Mouse (Mus musculus): ENCODE data around the gene Rpain.
A peak's percentile ranks its signal among the peaks of the same experiment; 100 is the strongest.

Rpain gene

GRCm38 (mm10) chr11:70969821-70970559, at the start of gene Rpain, which contains the start of gene Nup88:
Rpain (plus strand) TSS chr11:70970213.
Nup88 (minus strand) TSS chr11:70969973.
- DNase-seq (ENCODE audit: low read depth, low spot score), result peak; percentile 97

DNA sequence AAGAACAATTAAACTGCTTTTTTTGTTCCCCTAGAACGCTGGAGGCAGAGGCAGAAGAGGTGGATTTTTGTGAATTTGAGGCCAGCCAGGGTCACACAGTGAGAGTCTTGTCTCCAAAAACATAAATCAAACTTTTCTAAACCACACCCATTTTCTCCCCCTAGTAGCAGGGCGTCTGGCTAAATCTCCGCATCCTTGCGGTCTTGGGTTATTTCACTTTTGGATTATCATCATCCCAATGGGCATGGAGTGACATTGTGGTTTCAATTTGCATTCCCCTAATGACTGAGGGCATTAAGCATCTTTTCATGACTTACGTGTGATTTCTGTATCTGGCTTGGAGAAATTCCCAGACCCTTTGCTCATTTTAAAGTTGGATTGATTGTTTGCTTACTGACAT, 38.6 kb upstream of the Rpain start:
- DNase-seq (ENCODE audit: low read depth, low spot score), result no peak

DNA sequence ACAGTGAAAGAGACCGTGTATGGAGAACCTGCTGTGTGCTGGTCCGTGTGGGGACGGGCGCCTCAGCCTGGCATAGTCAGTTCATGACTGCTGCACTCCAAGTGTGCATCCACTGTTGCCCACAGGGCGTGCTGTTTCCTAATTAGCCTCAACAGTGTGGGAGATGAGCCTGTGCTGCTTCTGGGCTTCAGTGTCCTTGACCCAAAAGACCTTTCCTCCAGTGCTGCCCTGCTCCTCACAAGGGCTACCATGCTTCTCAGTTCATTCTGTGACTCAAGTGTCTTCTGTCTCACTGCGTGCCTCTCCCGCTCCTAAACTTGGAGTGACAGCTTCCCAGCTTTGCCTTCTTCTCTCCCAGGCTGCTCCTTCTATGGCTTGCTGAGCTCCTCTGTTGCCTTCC, 34.7 kb upstream of the Rpain start:
- no peak for DNase-seq (ENCODE audit: low read depth, low spot score)

- no peak for DNase-seq (ENCODE audit: low read depth, low spot score)
These were observed 27.4 kb upstream of the Rpain start for GRCm38 (mm10) chr11:70942596-70942995.

DNA sequence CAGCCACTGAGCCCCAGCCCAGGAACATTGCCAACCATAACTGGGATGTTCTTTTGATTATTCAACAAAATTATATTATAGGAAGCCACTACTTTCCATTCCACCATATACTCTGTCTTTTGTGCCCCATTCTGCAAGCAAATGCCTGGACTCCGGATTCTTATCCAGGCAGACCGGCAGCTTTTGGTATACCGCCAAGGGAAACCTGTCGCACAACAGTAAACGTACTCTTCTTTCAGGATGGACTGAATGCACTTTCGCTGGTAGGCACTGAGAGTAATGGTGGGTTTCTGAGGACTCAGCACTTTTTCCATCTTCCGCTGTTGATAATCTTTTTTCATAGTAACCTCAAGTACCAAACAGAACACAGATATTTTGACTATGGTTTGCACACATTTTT, 26.4 kb upstream of the Rpain start:
- DNase-seq (ENCODE audit: low read depth, low spot score), result no peak

DNA sequence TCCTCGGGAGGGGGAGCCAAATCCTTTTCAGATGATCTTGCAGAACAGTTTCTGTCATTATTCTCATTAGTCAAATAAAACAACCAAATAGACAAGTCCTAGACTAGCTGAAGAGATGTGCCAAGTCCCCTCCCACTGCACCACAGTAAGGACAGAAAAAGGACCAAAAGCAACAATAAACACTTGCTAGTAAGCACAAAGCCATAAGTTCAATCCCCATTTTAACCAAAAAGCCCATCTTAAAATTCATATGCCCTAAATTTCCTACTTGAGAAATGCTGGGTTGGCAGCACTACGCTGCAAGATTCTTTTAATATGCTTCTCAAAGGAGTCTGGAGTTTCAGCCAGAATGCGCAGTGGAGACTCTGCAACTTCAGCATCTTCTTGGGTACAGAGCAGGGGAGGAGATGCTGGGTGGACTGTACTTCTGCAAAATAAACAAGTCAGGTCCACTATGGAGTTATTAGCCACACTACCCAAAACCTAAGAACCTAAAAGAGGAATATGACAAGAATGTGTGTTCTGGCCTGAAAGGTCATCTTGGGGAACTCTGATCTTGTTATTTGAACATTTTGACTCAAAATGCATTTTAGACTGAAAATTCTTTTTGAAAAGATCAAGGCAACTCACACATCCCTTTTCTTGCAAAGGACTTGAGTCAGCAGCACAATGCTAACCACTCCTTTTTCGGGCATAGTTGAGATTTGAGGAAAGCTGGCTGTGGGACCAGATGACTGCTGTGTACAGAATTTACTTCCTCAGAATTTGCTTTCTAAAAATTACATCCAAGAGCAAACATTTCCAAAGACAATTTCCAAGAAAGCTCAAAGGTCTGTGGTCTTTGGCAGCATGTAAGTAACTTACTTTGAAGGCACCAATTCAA, 24.8 kb upstream of the Rpain start:
- no peak for DNase-seq (ENCODE audit: low read depth, low spot score)

- no peak for DNase-seq (ENCODE audit: low read depth, low spot score)
These were observed 15.3 kb upstream of the Rpain start for GRCm38 (mm10) chr11:70954711-70955110.

DNA sequence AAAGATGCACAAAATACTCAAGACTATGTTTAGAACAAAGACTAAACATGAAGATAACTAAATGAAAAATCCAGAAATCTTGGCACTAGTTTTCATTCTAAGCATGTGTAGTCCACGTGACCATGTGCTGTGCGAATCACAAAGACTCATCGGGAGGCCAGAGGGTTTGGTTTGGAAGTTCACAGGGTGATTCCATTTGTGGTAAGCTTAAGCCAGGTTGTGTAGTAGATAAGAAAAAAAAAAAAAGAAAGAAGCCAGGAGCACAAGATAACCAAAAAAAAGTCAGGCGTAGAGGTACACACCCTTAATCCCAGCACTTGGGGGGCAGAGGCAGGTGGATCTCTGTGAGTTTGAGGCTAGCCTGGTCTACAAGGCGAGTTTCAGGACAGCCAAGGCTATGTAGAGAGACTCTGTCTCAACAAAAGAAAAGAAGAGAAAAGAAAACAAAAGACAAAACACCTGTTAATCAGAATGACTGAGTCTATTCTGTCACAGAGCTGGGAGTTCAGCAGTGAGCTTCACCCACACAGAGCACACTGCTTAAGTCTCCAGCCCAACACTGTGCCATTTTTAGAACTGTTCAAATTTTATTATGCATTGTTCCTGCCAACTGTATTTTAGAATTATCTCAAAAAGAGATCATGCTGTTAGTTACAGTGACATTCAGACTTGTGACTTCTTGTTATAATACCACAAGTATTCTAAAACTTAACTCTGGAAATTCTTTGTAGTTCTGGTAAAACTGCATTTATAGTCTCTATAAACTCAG, 9.0 kb upstream of the Rpain start:
- no peak for DNase-seq (ENCODE audit: low read depth, low spot score)

DNA sequence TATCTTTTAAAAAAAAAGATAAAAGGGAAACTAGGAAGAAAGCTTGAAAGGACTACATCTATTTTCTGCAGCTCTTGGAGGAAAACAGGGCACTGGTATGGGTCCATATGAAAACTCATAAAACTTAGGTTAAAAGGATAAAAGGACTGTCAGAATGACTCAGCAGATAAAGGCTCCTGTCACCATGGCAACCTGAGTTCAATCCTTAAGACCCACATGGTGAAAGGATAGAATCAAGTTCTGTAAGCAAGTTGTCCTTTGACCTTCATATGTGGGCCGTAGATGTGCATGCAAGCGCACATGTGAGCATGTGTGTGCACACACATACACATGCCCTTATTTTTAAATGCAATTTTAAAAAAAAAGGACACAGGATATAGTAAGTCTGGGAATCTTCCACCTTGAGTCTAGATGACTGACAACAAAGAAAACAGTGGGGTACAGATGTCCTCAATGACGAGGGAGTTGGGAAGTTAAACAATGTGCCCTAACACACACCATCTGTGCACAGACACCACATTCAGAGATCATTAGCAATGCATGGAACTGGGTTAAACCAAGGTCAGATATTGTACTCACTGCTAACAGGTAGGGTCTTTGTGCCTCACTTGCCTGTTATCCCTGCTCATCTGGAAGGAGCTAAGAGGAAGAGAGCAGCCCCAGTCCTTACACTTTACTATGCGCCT, 5.6 kb upstream of the Rpain start:
- no peak for DNase-seq (ENCODE audit: low read depth, low spot score)

DNA sequence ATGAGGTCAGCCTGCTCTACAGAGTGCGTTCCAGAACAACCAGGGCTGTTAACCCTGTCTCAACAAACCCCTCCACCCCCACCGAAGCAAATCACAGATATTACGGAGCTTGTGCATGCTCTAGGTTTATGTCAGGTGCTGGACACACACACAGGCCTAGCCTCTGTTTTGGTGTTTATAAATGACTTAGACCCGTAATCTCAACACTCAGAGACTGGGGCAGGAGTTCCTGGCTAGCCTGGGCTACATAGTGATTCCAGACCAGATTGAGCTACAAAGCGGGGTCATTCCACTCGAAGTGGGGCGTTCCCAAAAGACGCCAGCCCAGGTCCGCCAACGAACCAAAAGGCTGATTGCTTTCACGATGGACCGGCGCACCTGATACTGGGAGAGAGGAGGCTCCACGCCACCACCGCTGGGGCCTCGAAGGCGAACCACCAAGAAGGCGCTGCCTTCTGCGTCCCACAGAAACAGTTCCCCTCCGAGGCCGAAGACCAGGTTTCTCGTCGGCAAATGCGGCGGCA, 680 bp upstream of the Rpain start:
- no peak for DNase-seq (ENCODE audit: low read depth, low spot score)

DNA sequence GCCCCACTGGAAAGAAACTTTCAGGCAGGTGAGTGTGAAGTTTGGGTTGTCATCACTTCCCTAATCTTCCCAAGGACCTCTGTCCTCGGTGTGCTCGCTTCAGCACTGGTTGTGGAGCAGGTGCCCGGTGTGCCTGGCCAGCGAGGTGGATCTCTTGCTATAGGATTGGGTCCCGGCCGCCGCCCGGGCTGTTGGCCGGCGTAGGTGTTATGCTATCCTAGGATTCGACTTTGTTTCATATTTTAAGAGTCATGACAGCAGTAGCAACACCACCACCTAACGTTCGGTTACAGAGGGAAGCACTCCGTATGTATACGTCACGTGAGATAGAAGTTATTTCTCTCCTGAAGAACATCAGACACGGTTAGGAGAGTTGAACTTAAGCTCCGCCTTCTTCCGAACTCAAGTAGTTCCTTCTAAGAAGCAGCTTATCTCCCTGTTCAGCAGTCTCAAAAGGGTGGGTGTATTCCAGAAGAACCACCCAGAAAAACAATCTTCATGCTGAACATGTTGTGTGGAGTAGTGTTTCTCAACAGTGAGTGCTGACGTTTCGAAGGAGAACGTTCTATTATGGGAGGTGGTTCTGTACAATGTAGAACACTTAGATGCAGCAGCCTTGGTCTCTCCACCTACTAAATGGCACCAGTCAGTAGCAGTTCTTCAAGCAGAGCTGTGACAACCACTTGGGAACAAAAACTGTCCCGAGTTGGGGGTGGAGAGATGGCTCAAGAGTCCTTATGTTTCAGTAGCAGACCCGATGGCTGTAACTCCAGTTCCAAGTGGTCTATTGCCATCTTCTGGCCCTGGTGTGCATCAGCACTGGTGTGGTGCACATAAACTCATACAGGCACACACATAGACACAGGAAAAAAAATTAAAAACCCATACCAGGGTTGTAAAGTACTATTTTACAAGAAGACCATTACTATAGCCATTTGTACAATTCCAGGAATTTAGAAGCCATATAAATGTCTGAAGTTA, 837 bp downstream of the Rpain start:
- DNase-seq (ENCODE audit: low read depth, low spot score), result peak; percentile 71

DNA sequence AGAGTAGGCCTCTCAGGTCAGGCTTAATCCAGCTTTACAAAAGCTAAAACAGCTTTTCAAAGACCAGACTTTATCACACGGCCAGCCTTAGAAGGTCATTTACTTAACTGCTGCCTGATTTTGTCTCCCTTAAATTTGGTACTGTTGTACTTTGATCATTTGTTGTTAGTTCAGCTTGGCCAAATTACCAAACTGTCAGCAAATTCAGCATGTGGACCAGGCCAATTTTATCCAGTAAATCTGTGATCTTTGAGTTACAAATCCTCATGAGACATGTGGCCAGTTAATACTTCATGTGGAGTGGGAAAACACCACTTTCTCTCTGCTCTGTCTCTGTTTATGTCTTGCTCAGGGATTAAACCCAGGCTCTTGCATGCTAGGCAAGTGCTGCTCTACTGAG, 2.6 kb downstream of the Rpain start:
- DNase-seq (ENCODE audit: low read depth, low spot score), result no peak

DNA sequence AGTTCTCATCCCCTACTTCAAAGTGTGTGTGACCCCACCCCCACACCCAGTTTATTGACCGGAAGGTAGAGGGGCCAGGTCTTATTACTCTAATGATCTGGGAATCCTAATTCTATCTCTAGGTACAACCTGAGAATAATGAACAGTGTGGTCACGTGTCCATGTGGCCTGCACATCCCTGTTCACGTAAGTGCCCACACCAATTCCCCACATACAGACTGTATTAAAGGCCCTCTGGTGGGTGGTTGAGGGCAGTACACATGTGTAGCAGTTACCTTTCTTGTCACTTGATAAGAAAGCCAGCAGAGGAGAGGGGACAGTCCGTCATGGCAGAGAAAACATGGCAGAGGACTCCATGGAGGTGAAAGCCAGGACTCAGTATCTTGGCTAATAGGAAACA, 3.9 kb downstream of the Rpain start:
- DNase-seq (ENCODE audit: low read depth, low spot score), result peak; percentile 32

DNA sequence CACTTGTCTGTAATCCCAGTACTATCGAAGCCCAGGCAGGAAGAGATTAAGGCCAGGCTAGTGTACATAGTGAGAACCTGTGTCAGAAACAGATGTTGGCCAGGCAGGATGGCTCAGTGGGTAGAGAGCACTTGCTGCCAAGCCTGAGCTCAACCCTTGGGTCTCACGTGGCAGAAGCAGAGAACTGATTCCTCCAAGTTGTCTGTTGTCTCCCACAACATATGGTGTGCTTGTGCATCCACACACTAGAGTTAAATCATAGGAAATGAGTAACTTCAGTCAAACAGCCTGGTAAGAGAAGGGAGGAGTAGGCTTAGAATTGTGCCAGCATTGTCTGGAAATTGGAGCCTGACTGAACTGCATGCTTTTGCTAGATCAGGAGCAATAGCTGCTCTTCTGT, 5.2 kb downstream of the Rpain start:
- no peak for DNase-seq (ENCODE audit: low read depth, low spot score)

- DNase-seq (ENCODE audit: low read depth, low spot score), result no peak
These were observed 7.3 kb downstream of the Rpain start for GRCm38 (mm10) chr11:70977293-70977692.

DNA sequence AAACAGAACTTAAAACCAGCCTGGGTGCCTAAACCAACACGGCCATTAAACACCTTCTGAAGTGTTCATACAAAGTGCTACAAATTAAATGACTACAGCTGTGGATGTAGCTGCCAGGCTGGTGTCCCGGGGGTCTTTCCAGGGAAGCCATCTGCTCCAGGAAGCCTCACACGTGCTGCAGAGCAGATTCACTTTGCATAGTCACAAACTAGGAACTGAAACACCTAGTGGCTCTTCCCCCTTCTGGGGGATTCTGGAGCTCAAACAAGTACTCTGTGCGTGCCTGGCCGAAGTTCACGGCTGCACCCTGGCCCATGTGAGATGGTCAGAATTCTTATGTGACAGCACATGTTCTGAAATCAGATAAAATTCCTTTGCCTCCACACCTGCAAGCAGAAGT, 10.2 kb downstream of the Rpain start:
- DNase-seq (ENCODE audit: low read depth, low spot score), result no peak

DNA sequence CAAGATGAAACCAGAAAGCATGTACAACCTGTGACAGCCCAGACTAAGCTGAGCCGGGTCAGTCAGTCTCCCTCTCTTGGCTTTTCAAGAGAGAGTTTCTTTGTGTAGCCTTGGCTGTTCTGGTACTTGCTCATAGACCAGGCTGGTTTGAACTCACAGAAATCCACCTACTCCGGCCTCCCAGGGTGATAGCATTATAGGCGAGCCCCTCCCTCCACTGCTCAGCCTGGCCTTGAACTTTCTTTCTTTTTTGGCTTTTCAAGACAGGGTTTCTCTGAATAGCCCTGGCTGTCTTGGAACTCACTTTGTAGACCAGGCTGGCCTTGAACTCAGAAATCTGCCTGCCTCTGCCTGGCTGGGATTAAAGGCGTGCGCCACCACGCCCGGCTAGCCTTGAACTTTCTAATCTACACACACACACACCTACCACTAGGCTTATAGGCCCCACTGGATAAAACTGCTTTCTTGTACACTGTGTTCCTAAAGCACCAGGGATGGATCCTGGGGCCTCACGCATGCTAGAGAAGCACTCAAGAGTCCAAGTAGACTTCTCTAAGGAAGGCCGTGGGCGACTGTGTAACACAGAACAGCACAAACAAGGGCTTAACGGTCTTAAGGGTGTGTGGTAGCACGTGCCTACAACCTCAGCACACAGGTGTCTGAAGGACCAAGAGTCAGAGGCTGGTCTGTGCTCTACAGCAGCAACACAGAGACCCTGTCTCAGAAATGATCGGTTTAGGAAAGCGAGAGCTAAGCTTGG, 10.9 kb downstream of the Rpain start:
- no peak for DNase-seq (ENCODE audit: low read depth, low spot score)

DNA sequence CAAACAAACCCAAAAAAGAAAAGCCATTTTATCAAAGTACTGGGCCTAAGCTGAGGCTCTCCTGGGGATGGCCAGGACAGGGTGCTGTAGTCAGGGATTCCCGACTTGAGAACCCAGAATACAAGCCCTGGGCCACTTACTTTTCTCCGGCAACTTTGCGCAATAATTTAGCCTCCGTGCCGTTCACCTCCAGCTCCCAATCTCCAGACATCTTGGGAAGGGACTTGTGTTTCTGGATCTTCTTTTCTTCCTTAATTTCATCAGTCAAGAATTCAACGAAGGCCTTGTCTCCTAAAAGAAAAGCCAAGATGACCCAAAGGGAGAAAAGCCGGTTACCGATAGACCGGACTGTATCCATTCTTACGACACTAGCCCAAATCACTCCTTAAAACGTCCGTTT, 12.0 kb downstream of the Rpain start:
- no peak for DNase-seq (ENCODE audit: low read depth, low spot score)

GRCm38 (mm10) chr11:70982557-70983228, 12.7 kb downstream of the Rpain start, which contains the start of gene C1qbp:
C1qbp (minus strand) TSS chr11:70983026.
- peak; percentile 95 for DNase-seq (ENCODE audit: low read depth, low spot score)
